In genomic region chr11:96075509-96076220, GRCm38 (mm10) we compare ENCODE assay signal across 8 mouse cellular contexts. TPM values are rescaled to one million over a fixed set of nuclear protein-coding genes. Genes with fewer than 3 reads are reported as not detected.
DNase-seq lines count a peak whose midpoint lies in the region; ATAC-seq lines count a peak whose summit lies in the region.

TSS of gene Atp5g1 (minus strand) at chr11:96075670.

- H3K9me3 ChIP-seq in hindbrain, embryonic 16.5 days (ENCODE audit: control insufficient read depth, low read length), result no peaks in the 10 kb centered on the region

- H3K4me2 ChIP-seq in hindbrain, embryonic 16.5 days (ENCODE audit: low read length), result peak within 1 kb of the TSS; percentile 83

- peak within 1 kb of the TSS; percentile 80 for H3K9ac ChIP-seq in hindbrain, embryonic 16.5 days (ENCODE audit: low read depth, low read length)

- peaks cover 25% of the 10 kb centered on the region for H3K79me2 ChIP-seq in macrophage (ENCODE audit: inconsistent target)

- peaks cover 7% of the 10 kb centered on the region for H3K36me3 ChIP-seq in hindbrain, embryonic 16.5 days (ENCODE audit: control insufficient read depth, insufficient read depth, low read length)
- H3K36me3 ChIP-seq in macrophage (ENCODE audit: inconsistent target), result peaks cover 6% of the 10 kb centered on the region

- WGBS in hindbrain, embryonic 16.5 days, result under 1% methylated on average over 37 of the region's 37 CpGs
- under 1% methylated on average over 37 of the region's 37 CpGs for WGBS in macrophage (ENCODE audit: missing documents)

- H3K4me3 ChIP-seq in hindbrain, embryonic 16.5 days (ENCODE audit: low read length), result peak within 1 kb of the TSS; percentile 77
- peak within 1 kb of the TSS; percentile 74 for H3K4me3 ChIP-seq in macrophage (ENCODE audit: inconsistent target)

- H3K27ac ChIP-seq in hindbrain, embryonic 16.5 days (ENCODE audit: low read depth, low read length), result peak within 1 kb of the TSS; percentile 85
- peak within 1 kb of the TSS; percentile 54 for H3K27ac ChIP-seq in macrophage

- ATAC-seq in hindbrain, embryonic 16.5 days, result peak; percentile 98

- H3K4me1 ChIP-seq in hindbrain, embryonic 16.5 days (ENCODE audit: control insufficient read depth, insufficient read depth, low read depth, low read length), result peaks cover 15% of the 10 kb centered on the region

- DNase-seq in WW6 (ENCODE audit: low read depth, low spot score), result peak; percentile 100
- DNase-seq in cerebellum, postnatal 4 days (ENCODE audit: low spot score in 2 of 2), result peak; percentile 85 to 97
- peak; percentile 100 for DNase-seq in gastrocnemius, adult 18-20 months (ENCODE audit: low spot score)
- peak; percentile 98 for DNase-seq in left cerebral cortex, adult 18-20 months (ENCODE audit: low spot score in 2 of 2)
- peak; percentile 100 for DNase-seq in right cerebral cortex, adult 18-20 months
- peak; percentile 87 for DNase-seq in urinary bladder, postnatal 10 days (ENCODE audit: low spot score)

- no peaks in the 10 kb centered on the region for H3K27me3 ChIP-seq in hindbrain, embryonic 16.5 days (replicated peaks; ENCODE audit: control insufficient read depth, insufficient read depth, low read length)

RNA-seq across cellular contexts. Expression of gene Atp5g1, which starts in this region (rescaled TPM):
- 1,000 to 10,000 TPM; 1,436 to 1,539 TPM for total RNA-seq in gastrocnemius, adult 18-20 months (2021)
- polyA plus RNA-seq in hindbrain, embryonic 16.5 days (2015; fragmentation: Nextera tagmentation; extraction: Ambion mirVana), result 787 and 865 TPM in 2 replicates
- 100 to 1,000 TPM; 349 to 365 TPM for total RNA-seq in left cerebral cortex, adult 18-20 months (2021)
- 10 to 100 TPM in 2 of 26 experiments, 1 to 10 TPM in 22, under 1 TPM in 2; 0.76 to 16.5 (median 3.3) TPM for total RNA-seq in macrophage (2018; cell fraction: chromatin; rRNA removed)
- 100 to 1,000 TPM in 10 of 26 experiments, 10 to 100 TPM in 16; 76.6 to 129 (median 95.2) TPM for total RNA-seq in macrophage (2018; cell fraction: cytosol; rRNA removed)
- 10 to 100 TPM in 19 of 26 experiments, 1 to 10 TPM in 7; 4.3 to 29.3 (median 14.0) TPM for total RNA-seq in macrophage (2018; cell fraction: nucleus; rRNA removed)
- polyA plus RNA-seq in macrophage (2018), result 39.0 to 216 TPM (median 98.4 TPM) in 3 replicates

Comparison
In these comparisons a context has a peak if more than half of its experiments do, and no peak if none do; other contexts are left out.
1. Peak in every context shown above with its lines: DNase-seq, ATAC-seq, H3K4me3 ChIP-seq and H3K27ac ChIP-seq.